Mouse (Mus musculus): ENCODE measurements at regions not wholly inside any gene's neighbourhood (a gene's known extent, or its start where the extent isn't known, plus 50 kb on each side); places are given as distances from the start of the nearest gene placed in this dataset.

- DNase-seq: no peak
Measured at GRCm38 (mm10) chr1:190286481-190287145, 116.1 kb upstream of the Prox1 start.

GRCm38 (mm10) chr1:190285636-190286035, 115.1 kb upstream of the Prox1 start:
- no peak for DNase-seq

- no peak for DNase-seq
Measured at GRCm38 (mm10) chr1:190285049-190285448, 114.5 kb upstream of the Prox1 start.

- DNase-seq: no peak
Measured at GRCm38 (mm10) chr1:190284138-190284537, 113.6 kb upstream of the Prox1 start.

- no peak for DNase-seq
Measured at GRCm38 (mm10) chr1:190280081-190280858, 109.8 kb upstream of the Prox1 start.

- no peak for DNase-seq
Measured at GRCm38 (mm10) chr1:190274911-190275310, 104.4 kb upstream of the Prox1 start.

- DNase-seq: no peak
Measured at GRCm38 (mm10) chr1:190270784-190271385, 100.4 kb upstream of the Prox1 start.

- no peak for DNase-seq
Measured at GRCm38 (mm10) chr1:190269181-190269580, 98.7 kb upstream of the Prox1 start.

- no peak for DNase-seq
Measured at GRCm38 (mm10) chr1:190265085-190265780, 94.7 kb upstream of the Prox1 start.

GRCm38 (mm10) chr1:190264501-190264900, 94.0 kb upstream of the Prox1 start:
- DNase-seq: no peak

- DNase-seq: no peak
Measured at GRCm38 (mm10) chr1:190263620-190264019, 93.1 kb upstream of the Prox1 start.

- DNase-seq: no peak
Measured at GRCm38 (mm10) chr1:190259576-190259975, 89.1 kb upstream of the Prox1 start.

- DNase-seq: no peak
Measured at GRCm38 (mm10) chr1:190250574-190251246, 80.2 kb upstream of the Prox1 start.

- DNase-seq: no peak
Measured at GRCm38 (mm10) chr1:190242526-190242925, 72.0 kb upstream of the Prox1 start.

- DNase-seq: no peak
Measured at GRCm38 (mm10) chr1:190239796-190240195, 69.3 kb upstream of the Prox1 start.

- no peak for DNase-seq
Measured at GRCm38 (mm10) chr1:190230866-190231265, 60.4 kb upstream of the Prox1 start.

GRCm38 (mm10) chr1:190220417-190220816, 49.9 kb upstream of the Prox1 start:
- no peak for DNase-seq
